Mouse (Mus musculus): ENCODE measurements around the gene Lingo2. TPM values are rescaled to one million over a fixed set of nuclear protein-coding genes. Genes with fewer than 3 reads are reported as not detected.

The Lingo2 gene
- polyA plus RNA-seq, 1 experiment from 2014 or later = 0.34 TPM

DNA sequence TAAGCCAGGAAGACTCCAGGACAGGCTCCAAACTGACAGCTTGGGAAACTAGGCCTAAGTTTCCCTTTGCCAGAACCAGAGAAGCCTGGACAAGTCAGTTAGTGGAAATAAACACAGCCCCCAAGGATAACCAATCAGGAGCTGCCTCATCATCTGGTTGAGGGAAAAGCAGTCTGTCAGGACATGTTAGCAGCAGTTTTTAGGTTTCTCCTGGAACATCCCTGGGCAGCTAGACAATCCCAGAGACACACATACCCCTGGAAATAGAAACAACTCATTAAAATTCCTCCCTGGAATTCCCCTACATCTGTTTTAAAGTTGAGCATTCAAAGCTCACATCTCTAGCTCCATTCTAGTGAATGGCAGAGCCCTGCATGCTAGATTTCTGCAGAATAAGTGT is 76.8 kb downstream of the Lingo2 start:
- Histone ChIP-seq H3K4me1 (replicated peaks; ENCODE audit: control insufficient read depth, insufficient read depth, low read length) (no peaks in the 10 kb centered on the region), H3K27me3 (ENCODE audit: control insufficient read depth, insufficient read depth, low read depth, low read length) (no peaks in the 10 kb centered on the region), H3K36me3 (ENCODE audit: control insufficient read depth, insufficient read depth, low read length) (no peaks in the 10 kb centered on the region), H3K9me3 (ENCODE audit: control insufficient read depth, low read length) (no peaks in the 10 kb centered on the region), H3K9ac (ENCODE audit: low read length) (no peak overlapping the region), H3K4me3 (ENCODE audit: low read length) (no peak overlapping the region), H3K4me2 (ENCODE audit: low read depth, low read length) (no peak overlapping the region), H3K27ac (ENCODE audit: low read length) (no peak overlapping the region)
- no peak for ATAC-seq (ENCODE audit: low read depth)

DNA sequence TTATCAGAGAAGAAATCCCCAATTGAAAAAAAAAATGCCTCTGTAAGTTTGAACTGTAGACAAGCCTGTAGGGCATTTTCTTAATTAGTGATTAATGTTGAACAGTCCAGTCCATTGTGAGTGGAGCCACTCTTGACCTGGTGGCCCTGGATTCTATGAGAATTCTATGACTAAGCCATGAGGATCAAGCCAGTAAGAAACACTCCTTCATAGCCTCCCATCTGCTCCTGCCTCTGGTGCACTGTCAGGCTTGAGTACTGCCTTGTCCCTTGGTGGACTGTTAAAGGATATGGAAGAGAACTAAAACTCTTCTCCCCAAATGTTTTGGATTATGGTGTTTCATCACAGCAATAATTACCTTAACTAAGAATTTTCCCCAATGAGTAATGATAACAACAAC is 126.6 kb downstream of the Lingo2 start:
- H3K27ac ChIP-seq (ENCODE audit: low read length) = no peak overlapping the region
- no peak for ATAC-seq (ENCODE audit: low read depth)
- H3K9ac ChIP-seq (ENCODE audit: low read length) = no peak overlapping the region
- no peaks in the 10 kb centered on the region for H3K9me3 ChIP-seq (ENCODE audit: control insufficient read depth, low read length)
- no peaks in the 10 kb centered on the region for H3K4me1 ChIP-seq (replicated peaks; ENCODE audit: control insufficient read depth, insufficient read depth, low read length)
- no peak overlapping the region for H3K4me2 ChIP-seq (ENCODE audit: low read depth, low read length)
- no peaks in the 10 kb centered on the region for H3K36me3 ChIP-seq (ENCODE audit: control insufficient read depth, insufficient read depth, low read length)
- no peak overlapping the region for H3K4me3 ChIP-seq (ENCODE audit: low read length)
- no peaks in the 10 kb centered on the region for H3K27me3 ChIP-seq (ENCODE audit: control insufficient read depth, insufficient read depth, low read depth, low read length)

- Histone ChIP-seq H3K4me1 (replicated peaks; ENCODE audit: control insufficient read depth, insufficient read depth, low read length) (no peaks in the 10 kb centered on the region), H3K9me3 (ENCODE audit: control insufficient read depth, low read length) (no peaks in the 10 kb centered on the region), H3K27me3 (ENCODE audit: control insufficient read depth, insufficient read depth, low read depth, low read length) (no peaks in the 10 kb centered on the region), H3K27ac (ENCODE audit: low read length) (no peak overlapping the region), H3K9ac (ENCODE audit: low read length) (no peak overlapping the region), H3K4me3 (ENCODE audit: low read length) (no peak overlapping the region), H3K36me3 (ENCODE audit: control insufficient read depth, insufficient read depth, low read length) (no peaks in the 10 kb centered on the region), H3K4me2 (ENCODE audit: low read depth, low read length) (no peak overlapping the region)
- ATAC-seq (ENCODE audit: low read depth) = no peak
These were observed 129.6 kb downstream of the Lingo2 start for GRCm38 (mm10) chr4:36821914-36822313.

- Histone ChIP-seq H3K9me3 (ENCODE audit: control insufficient read depth, low read length) (no peaks in the 10 kb centered on the region), H3K9ac (ENCODE audit: low read length) (no peak overlapping the region), H3K4me1 (replicated peaks; ENCODE audit: control insufficient read depth, insufficient read depth, low read length) (no peaks in the 10 kb centered on the region), H3K4me3 (ENCODE audit: low read length) (no peak overlapping the region), H3K4me2 (ENCODE audit: low read depth, low read length) (no peak overlapping the region), H3K27me3 (ENCODE audit: control insufficient read depth, insufficient read depth, low read depth, low read length) (no peaks in the 10 kb centered on the region), H3K27ac (ENCODE audit: low read length) (no peak overlapping the region), H3K36me3 (ENCODE audit: control insufficient read depth, insufficient read depth, low read length) (no peaks in the 10 kb centered on the region)
- 81% methylated on average over 4 of the region's 4 CpGs for WGBS
- ATAC-seq (ENCODE audit: low read depth) = no peak
These were observed 176.5 kb downstream of the Lingo2 start for GRCm38 (mm10) chr4:36775088-36775487.

GRCm38 (mm10) chr4:36730691-36731090 is 220.9 kb downstream of the Lingo2 start:
- H3K4me1 ChIP-seq (replicated peaks; ENCODE audit: control insufficient read depth, insufficient read depth, low read length) = no peaks in the 10 kb centered on the region
- no peak overlapping the region for H3K9ac ChIP-seq (ENCODE audit: low read length)
- no peaks in the 10 kb centered on the region for H3K27me3 ChIP-seq (ENCODE audit: control insufficient read depth, insufficient read depth, low read depth, low read length)
- no peak overlapping the region for H3K4me3 ChIP-seq (ENCODE audit: low read length)
- H3K9me3 ChIP-seq (ENCODE audit: control insufficient read depth, low read length) = no peaks in the 10 kb centered on the region
- 51% methylated on average over 2 of the region's 2 CpGs for WGBS
- no peak overlapping the region for H3K4me2 ChIP-seq (ENCODE audit: low read depth, low read length)
- ATAC-seq (ENCODE audit: low read depth) = no peak
- H3K27ac ChIP-seq (ENCODE audit: low read length) = no peak overlapping the region
- no peaks in the 10 kb centered on the region for H3K36me3 ChIP-seq (ENCODE audit: control insufficient read depth, insufficient read depth, low read length)

- Histone ChIP-seq H3K36me3 (ENCODE audit: control insufficient read depth, insufficient read depth, low read length) (no peaks in the 10 kb centered on the region), H3K27me3 (ENCODE audit: control insufficient read depth, insufficient read depth, low read depth, low read length) (no peaks in the 10 kb centered on the region), H3K4me3 (ENCODE audit: low read length) (no peak overlapping the region), H3K27ac (ENCODE audit: low read length) (no peak overlapping the region), H3K9ac (ENCODE audit: low read length) (no peak overlapping the region), H3K4me2 (ENCODE audit: low read depth, low read length) (no peak overlapping the region), H3K9me3 (ENCODE audit: control insufficient read depth, low read length) (no peaks in the 10 kb centered on the region), H3K4me1 (replicated peaks; ENCODE audit: control insufficient read depth, insufficient read depth, low read length) (no peaks in the 10 kb centered on the region)
- 61% methylated on average over 1 of the region's 1 CpGs for WGBS
- no peak for ATAC-seq (ENCODE audit: low read depth)
These were observed 235.1 kb downstream of the Lingo2 start for GRCm38 (mm10) chr4:36716411-36716810.

DNA sequence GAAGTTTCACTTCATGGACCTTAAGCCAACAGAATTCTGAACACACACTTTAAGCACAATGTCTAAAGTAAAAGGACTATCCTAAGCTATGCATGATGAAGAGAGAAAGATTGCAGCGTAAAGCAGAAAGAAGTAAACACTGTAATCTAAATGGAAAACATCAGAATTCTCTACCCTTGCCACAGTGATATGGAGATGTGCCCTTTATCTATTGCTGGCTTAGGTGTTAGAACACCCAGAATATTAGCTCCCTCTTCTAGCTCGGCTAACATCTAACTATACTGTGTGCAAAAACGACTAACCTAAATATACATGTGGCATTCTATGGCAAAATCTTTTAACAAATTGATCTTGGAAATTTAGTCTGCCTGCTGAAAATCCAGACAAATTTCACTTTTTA is 252.7 kb downstream of the Lingo2 start:
- no peak for ATAC-seq (ENCODE audit: low read depth)
- no peak overlapping the region for H3K9ac ChIP-seq (ENCODE audit: low read length)
- no peak overlapping the region for H3K4me3 ChIP-seq (ENCODE audit: low read length)
- no peak overlapping the region for H3K4me2 ChIP-seq (ENCODE audit: low read depth, low read length)
- 62% methylated on average over 3 of the region's 3 CpGs for WGBS
- H3K36me3 ChIP-seq (ENCODE audit: control insufficient read depth, insufficient read depth, low read length) = no peaks in the 10 kb centered on the region
- no peaks in the 10 kb centered on the region for H3K4me1 ChIP-seq (replicated peaks; ENCODE audit: control insufficient read depth, insufficient read depth, low read length)
- H3K9me3 ChIP-seq (ENCODE audit: control insufficient read depth, low read length) = no peaks in the 10 kb centered on the region
- H3K27ac ChIP-seq (ENCODE audit: low read length) = no peak overlapping the region
- H3K27me3 ChIP-seq (ENCODE audit: control insufficient read depth, insufficient read depth, low read depth, low read length) = no peaks in the 10 kb centered on the region

DNA sequence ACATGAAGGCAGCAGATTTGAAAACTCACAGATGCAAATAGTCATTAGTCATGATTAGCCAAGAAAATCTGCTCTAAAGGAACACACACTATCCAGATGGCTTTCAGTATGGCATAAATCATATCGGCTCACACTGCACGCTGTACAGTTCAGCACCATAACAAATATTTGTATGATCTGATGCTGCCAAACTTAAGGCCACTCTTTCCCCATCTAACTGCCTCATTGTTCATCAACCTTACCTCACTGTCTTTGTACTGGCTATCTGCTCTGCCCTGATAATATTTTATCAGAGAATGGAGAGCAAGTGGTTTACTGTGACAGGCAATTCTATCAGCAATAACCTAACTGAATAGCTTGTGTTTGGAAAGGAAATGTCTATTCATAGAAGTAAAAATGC is 254.7 kb downstream of the Lingo2 start:
- H3K36me3 ChIP-seq (ENCODE audit: control insufficient read depth, insufficient read depth, low read length) = no peaks in the 10 kb centered on the region
- no peak overlapping the region for H3K4me3 ChIP-seq (ENCODE audit: low read length)
- WGBS = 44% methylated on average over 2 of the region's 2 CpGs
- no peaks in the 10 kb centered on the region for H3K27me3 ChIP-seq (ENCODE audit: control insufficient read depth, insufficient read depth, low read depth, low read length)
- no peak overlapping the region for H3K9ac ChIP-seq (ENCODE audit: low read length)
- no peak for ATAC-seq (ENCODE audit: low read depth)
- H3K27ac ChIP-seq (ENCODE audit: low read length) = no peak overlapping the region
- H3K4me1 ChIP-seq (replicated peaks; ENCODE audit: control insufficient read depth, insufficient read depth, low read length) = no peaks in the 10 kb centered on the region
- H3K4me2 ChIP-seq (ENCODE audit: low read depth, low read length) = no peak overlapping the region
- no peaks in the 10 kb centered on the region for H3K9me3 ChIP-seq (ENCODE audit: control insufficient read depth, low read length)

DNA sequence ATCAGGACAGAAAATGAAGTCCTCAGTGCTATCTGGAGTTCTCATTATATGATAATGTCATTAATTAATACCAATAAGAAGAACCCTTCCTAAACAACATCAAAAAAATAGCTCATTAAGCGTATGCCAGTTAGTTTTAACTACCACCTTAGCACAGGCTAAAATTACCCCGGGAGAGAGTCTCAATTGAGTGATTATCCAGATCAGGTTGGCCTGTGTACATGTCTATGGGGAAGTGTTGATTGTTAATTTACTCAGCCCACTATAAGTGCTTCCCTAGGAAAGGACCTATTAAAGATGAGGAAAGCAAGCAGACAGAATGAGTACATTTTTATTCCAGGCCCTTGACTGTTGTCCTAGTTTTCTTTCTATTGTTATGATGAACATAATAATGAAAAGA is 291.6 kb downstream of the Lingo2 start:
- no peaks in the 10 kb centered on the region for H3K4me1 ChIP-seq (replicated peaks; ENCODE audit: control insufficient read depth, insufficient read depth, low read length)
- no peaks in the 10 kb centered on the region for H3K9me3 ChIP-seq (ENCODE audit: control insufficient read depth, low read length)
- H3K4me3 ChIP-seq (ENCODE audit: low read length) = no peak overlapping the region
- no peaks in the 10 kb centered on the region for H3K36me3 ChIP-seq (ENCODE audit: control insufficient read depth, insufficient read depth, low read length)
- WGBS = 76% methylated on average over 2 of the region's 2 CpGs
- no peak for ATAC-seq (ENCODE audit: low read depth)
- H3K27ac ChIP-seq (ENCODE audit: low read length) = no peak overlapping the region
- no peaks in the 10 kb centered on the region for H3K27me3 ChIP-seq (ENCODE audit: control insufficient read depth, insufficient read depth, low read depth, low read length)
- H3K4me2 ChIP-seq (ENCODE audit: low read depth, low read length) = no peak overlapping the region
- no peak overlapping the region for H3K9ac ChIP-seq (ENCODE audit: low read length)

DNA sequence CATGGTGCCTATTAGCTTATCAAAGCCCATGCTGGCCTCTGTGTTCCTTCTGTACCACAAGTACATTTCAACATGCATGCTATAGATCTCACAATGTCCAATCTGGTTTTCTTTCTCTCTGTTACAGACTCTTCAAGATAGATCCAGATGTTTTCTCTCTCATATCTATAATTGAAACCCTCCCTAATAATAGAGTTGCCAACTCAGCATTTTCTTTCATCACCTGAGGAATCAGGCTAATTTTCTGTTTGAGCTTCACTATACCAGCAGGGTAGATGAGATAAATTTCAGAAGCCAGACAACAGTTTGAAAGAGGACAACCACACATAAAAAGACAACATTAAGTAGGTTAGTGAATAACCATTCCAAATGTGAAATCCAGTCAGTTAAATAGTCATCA is 303.8 kb downstream of the Lingo2 start:
- no peak overlapping the region for H3K4me3 ChIP-seq (ENCODE audit: low read length)
- no peak overlapping the region for H3K27ac ChIP-seq (ENCODE audit: low read length)
- no peaks in the 10 kb centered on the region for H3K4me1 ChIP-seq (replicated peaks; ENCODE audit: control insufficient read depth, insufficient read depth, low read length)
- no peaks in the 10 kb centered on the region for H3K9me3 ChIP-seq (ENCODE audit: control insufficient read depth, low read length)
- H3K27me3 ChIP-seq (ENCODE audit: control insufficient read depth, insufficient read depth, low read depth, low read length) = no peaks in the 10 kb centered on the region
- H3K9ac ChIP-seq (ENCODE audit: low read length) = no peak overlapping the region
- H3K36me3 ChIP-seq (ENCODE audit: control insufficient read depth, insufficient read depth, low read length) = no peaks in the 10 kb centered on the region
- no peak overlapping the region for H3K4me2 ChIP-seq (ENCODE audit: low read depth, low read length)
- no peak for ATAC-seq (ENCODE audit: low read depth)
